Mouse (Mus musculus): ENCODE measurements at regions not wholly inside any gene's neighbourhood (a gene's known extent, or its start where the extent isn't known, plus 50 kb on each side); places are given as distances from the start of the nearest gene placed in this dataset.

DNA sequence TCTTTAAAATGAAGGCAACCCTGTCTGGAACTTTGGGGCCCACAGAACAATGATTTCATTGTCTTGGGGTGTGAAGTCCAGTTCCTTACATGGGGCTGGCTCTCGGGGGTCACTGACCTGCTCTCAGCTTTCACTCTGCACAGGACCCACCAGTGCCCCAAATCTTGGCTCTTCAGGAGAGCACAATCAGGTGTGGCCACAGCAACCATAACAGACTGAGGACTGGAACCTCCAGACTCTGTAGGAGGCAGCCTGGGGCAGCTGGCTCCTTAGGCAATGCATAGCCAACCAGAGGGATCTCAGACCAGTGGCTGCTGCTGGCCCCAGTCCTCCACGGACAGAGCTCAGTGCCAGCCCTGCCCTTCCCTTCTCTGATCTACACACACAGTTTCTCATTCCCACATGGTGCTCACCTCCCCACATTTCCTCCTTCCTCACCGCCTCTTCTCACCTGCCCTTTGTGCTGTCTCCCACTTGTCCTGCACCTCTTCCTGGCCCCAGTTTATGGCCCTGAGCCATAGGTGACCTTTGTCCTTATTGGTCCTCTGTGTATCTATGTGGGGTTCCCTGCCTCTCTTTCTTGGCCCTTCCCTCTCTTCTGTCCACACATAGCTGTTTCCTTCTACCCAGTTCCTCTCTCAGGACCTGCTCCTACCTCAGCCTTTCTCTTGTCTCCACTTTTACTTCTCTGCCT, 151.9 kb upstream of the Zmiz1 start:
- DNase-seq = peak; percentile 1

DNA sequence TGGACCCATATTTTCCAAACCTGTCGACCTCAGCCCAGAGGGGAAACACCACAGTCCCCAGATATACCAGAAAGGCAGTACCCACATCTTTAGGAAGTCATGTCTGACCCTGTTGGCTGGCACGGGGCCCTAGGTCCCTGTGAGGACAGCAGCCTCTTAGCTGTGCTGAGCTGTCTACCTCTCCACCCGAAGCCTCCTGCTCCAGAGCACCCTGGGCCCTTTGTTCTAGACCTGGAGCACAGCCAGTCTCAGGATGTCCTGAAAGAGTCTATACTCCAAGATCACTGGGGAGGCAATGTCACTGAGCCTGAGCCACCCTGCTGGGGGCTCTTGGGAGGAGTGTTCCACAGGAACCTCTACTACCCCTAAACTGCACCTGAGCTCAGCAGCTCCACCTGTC, 150.9 kb upstream of the Zmiz1 start:
- DNase-seq = peak; percentile 1

DNA sequence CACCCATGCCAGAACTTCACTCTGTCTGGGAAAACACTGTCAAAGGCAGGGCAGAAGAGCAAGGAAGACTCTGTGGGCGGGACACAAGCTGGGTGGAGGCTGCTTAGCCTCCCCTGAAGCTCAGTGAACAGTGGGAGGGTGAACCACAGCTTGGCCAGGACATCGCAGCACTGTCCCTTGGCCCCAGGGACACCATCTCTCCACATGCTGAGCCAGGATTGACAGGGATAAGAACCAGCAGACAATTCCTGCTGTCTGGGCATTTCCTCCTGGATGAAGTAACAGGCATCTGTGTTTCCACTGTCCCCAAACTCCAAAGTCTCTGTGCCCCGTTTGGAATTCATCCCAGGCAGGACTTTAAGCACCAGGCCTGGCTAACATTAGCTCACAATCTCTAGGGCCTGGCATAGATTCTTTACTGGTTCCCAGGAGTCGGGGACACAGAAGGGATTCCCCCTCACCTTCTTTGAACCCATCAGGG, 148.3 kb upstream of the Zmiz1 start:
- no peak for DNase-seq

DNA sequence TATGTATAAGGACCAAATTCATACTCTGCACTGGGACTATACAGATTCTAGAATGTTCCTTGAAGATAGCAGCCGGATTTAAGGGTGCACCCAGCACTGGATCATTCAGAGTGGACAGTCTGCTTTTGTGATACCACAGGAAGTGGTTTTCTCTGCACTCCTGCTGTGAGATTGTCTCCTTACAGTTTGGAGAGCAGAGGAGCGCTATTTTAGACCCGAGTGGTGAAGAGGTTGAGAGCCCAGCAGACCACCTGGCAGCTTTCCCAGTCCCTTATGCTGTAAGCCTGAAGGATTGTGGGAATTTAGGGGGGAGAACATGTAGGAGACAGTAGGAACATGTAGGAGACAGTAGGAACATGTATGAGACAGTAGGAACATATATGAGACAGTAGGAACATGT, 147.5 kb upstream of the Zmiz1 start:
- DNase-seq = no peak

DNA sequence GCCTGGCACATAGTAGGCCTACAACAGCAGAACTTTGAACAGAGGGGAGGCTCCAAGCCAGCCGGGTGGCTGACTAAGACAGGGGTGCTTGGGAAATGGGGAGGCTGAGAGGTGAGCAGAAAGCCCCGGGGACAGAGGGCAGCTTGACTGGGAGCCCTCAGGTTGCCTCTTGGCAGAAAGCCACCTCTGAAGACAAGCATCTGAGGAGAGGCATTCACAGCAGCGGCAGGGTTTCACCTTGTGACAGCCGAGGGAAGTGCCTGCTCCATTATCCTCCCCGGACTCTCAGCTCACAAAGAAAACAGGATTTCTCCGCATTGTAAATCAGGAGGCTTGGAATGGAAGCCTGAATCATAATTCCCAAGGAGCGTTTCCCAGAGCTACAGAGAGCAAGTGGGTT, 146.8 kb upstream of the Zmiz1 start:
- DNase-seq = no peak

DNA sequence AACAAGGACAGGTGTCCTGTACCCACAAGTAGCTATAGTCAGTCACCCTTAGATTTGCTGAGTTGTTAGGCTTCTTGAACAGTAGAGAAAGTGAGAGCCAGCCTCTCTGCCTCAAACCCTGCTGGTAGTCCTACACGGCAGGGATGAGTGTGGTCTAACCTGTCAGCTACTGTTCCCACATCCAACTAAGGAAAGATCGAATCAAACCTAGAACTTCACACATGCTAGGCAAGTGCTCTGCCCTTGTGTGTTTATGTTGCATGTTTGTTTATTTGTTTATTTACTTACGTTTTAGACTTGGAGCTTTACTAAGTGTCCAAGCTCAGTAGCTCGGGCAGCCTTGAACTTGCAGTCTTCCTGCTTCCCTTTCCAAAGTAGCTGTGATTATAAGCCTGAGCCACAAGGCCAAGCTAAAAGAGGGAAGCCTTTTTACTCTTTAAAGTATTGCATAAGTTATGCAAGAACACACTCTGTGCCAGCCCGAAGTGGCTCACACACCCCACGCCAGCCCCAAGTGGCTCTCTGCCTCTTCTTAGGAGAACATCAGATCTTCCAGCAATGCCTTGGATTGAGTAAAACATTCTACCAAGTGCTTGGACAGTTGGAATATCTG, 146.1 kb upstream of the Zmiz1 start:
- DNase-seq = no peak

DNA sequence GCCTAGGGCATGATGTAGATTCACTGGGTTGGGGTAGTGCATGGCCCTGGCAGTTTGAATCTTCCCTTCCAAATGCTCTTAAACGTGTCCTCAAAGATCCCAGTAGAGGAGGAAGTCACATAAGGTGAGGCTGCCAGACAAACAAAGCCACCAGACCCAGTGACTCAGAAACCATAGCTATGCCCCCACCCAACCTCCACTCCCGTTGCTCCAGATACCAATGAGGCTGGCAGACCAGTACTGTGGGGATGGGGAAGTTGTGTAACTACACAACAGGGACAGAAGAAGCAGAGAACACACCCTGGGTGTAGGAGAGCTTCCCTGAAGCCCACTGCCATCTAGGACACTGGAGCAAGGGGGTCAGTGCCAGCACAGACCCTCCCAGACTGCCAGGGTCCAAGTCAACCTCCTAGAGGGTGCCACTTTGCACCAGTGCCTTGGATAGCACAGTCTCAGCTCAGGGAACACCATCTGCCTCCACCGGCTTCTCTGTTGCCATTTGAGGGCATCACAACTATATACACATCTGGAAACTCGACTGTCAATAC, 145.2 kb upstream of the Zmiz1 start:
- no peak for DNase-seq

DNA sequence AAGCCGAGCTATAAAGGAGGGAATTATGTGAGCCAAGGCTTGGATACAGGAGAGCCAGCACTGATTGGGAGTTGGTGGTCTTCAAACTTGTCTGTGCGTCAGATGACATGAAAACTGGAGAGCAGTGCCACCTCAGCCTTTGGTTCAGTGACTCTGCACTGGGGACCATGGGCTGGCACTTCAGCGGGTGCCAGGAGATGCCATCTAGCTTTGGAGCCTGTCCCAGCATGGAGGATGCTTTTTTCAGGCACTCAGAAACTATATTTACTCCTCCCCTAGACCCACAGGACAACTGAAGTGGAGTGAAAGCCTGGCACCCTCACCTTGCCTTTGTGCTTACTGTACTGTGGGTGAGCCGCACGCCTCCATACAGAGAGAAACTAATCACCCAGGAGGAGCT, 142.5 kb upstream of the Zmiz1 start:
- no peak for DNase-seq

DNA sequence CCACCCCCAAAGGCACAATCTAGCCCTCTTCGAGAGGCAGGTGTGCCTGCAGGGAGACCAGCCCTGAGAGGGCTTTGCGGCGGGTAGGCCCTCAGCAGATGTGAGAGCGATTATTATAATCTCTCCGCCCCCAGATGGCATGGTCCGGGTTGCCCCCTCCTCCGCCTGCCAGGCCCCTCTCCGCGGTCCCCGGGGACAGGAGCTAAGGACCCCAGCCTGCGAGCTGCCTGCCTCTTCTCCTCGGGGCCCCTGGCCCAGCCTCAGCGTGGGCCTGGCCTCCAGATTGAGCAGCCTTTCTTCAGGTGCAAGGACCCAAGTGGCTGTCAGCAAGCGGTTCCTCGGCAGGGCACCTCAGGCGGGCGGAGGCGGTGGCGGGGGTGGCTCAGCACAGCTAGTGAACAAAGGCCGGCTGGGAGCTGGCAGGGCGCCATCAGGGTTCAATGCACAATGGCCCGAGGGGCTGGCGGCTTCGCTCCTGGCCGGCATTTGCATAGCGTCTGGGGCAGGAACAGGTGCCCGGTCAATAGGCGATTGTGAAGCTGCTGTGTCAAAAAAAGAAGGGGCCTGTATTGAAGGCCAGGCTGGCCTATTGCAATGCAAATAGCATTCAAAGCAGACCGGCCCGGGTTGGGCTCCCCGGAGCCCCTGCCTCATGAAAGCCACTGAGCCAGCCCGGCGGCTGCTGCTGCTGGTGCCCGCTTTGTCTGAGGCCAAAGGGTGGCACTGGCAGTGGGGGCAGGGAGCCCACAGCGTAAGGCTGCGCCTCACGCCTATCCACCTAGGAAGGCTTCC, 141.1 kb upstream of the Zmiz1 start:
- peak; percentile 76 for DNase-seq

DNA sequence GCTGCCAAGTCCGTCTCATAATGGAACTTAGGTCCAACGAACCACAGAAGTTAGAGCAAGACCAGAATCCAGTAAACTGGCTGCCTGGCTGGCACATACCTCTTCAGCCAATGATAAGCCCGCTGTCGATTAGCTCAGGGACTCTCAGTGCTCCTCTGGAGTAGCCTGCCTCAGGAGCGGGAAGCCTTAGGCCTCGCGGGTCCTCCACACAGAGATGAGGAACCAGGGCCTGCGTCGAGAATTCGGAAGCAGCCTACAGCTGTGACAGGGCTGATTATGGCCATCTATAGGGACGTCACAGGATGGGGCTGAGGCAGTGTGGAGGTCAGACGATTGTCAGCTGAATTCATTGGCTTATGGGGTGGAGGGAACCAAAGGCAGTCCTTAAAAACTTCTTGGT, 140.1 kb upstream of the Zmiz1 start:
- DNase-seq = no peak

DNA sequence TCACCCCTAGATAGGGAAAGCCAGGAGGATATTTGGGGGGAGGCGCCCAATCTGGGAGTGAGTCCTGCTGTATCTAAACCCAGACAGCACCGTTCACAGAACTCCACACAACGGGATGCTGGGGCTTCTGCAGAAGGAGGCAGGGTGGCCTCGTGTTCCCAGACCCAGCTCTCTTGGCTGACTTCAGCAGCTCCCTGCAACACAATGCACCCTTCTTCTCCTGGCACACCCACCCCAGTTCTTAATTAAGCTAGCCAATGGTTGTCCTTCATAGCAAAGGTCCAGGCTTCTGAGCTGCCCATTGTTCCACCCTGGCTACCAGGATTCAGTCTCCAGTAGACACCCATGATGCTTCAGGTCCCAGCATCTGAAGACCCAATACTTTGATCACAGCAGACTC, 138.8 kb upstream of the Zmiz1 start:
- no peak for DNase-seq

DNA sequence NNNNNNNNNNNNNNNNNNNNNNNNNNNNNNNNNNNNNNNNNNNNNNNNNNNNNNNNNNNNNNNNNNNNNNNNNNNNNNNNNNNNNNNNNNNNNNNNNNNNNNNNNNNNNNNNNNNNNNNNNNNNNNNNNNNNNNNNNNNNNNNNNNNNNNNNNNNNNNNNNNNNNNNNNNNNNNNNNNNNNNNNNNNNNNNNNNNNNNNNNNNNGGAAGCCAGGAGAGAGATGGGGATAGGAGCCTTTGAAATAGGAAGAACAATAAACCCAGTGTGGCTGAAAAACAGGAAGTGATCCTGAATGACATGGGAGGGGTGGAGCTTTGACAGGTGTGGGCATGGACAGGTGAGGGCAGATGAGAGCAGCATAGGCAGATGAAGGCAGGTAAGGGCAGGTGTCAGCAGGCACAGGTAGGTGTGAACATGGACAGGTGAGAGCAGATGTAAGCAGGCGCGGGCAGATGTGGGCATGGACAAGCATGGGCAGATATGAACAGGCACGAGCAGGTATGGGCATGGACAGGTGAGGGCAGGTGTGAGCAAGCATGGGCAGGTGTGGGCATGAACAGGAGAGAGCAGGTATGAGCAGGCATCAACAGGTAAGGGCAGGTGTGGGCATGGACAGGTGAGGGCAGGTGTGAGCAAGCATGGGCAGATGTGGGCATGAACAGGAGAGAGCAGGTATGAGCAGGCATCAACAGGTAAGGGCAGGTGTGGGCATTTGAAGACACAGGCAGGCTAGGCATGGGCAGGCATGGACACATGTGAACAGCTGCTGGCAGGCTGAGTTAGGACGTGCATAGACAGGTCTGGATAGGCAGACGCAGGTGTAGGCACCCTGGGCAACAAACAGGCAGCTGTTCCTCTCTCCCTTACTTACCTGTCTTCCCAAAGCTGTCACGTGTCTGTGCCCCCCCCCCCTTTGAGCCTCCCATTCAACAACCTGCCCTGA, 135.2 kb upstream of the Zmiz1 start:
- DNase-seq = no peak

DNA sequence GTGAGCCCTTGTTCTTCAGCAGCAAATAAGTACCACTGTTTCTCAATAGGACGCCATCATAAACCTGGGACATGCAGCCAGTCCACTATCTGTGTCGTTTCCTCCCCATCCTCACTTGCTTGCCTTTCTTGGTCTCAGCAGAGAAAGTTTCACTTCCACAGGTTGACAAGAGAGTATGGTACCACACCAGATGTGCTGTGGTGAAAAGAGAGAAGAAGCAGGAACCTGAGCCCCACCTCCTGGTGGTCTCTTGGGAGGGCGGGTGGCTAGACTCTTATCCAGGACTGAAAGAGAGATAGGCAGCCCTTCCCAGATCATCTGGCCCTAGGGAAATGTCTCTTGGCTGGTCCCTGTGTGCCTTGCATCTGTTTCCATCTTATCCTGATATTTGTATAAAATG, 133.1 kb upstream of the Zmiz1 start:
- DNase-seq = no peak

DNA sequence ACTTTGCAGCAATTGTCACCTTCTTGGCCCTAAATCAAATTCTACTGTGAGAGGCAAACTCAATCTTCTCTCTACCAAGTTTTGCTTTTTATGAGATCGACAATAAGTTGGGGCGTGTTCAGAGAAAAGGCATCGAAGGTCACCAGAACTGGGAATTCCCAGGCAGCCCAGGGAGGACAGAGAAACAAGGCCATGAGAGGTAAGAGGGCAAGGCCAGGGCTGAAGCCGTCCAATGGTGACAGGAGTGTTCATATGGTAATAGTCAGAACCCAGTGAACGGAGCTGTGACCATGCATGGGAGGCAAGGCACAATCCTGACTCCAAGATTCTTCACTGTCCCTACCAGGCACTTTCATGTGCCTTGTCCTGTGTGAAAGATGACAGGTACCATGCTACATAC, 130.8 kb upstream of the Zmiz1 start:
- DNase-seq = no peak

DNA sequence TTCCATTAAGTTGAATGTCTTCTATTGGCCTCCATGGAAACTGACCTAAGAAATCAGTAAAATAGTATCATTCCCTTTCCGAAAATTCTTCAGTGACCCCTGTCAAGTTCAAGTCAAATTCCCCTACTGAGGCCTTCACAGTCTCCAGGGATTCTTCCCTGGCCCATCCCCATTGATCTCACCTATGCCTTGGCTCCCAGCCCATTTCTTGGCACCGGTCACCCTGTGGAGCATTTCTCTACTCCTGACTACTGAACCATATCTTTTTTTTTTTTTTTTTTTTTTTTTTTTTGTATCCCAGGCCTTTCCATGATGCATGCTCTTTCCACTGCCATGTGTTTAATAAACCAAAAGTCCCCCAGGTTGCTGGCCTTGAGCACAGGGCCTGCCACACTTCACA, 124.8 kb upstream of the Zmiz1 start:
- no peak for DNase-seq

DNA sequence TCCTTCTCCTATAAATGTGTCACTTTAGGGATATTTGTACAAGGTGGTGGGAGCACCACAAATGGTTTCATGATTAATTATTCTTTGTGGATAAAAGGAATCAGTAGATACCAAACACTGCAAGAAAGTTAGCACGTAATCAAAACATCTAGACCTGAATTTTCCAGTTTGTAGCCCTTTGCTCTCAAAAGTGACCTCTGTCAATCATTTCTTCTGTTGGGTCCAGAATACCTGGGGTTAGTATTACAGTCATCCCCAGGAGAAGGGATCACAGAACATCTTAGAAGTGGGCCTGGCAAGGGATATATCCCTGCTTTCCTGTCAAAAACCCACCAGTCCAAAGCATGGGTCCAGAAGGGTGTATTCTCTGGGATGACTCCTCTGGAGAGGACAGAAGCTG, 122.1 kb upstream of the Zmiz1 start:
- DNase-seq = no peak

DNA sequence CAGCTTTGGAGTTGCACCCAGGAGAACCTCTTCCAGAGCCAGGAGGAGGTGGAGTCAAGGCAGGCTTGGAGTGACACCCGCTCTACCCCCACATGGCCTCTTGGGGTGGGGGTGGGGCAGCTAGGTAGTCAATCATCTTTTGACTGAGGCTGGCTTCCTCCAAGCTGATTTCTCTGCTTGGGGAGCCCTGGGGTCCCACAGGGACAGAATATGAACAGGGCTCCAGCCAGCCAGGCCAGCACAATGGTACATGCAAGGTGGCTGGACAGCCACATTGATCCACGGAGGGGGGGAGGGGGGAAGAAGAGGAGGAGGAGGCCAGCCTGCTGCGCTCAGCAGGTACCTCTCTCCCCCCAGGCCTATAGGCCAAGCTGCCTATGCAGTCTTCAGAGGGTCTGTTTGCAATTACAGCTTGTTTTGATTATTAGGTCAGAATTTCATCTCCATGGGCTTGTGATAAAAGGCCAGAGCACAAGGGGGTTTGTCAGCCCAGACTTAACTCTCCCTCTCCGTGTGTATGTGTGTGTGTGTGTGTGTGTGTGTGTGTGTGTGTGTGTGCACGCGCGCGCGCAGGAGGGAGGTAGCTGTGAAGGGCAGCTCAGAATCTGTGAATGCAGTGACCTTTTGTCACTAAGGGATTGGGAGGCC, 120.5 kb upstream of the Zmiz1 start:
- no peak for DNase-seq

DNA sequence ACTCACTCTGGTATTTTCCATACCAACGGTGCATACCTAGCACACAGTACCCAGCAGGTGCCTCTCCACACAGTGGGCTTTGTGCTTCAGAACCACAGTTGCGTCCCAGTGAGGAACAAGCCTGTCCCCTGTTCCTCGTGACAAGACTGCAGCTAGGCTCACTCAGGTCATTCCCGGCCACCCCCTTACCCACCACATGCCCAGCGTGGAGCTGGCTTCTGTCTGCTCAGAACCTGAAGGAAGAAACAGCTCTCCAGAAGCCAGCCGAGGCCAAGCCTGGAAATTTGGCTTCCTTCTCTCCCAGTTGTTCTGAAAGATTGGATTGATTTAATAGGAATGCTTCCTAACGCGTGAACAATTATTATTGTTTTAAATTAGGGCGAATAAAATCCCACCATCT, 118.1 kb upstream of the Zmiz1 start:
- DNase-seq = no peak

DNA sequence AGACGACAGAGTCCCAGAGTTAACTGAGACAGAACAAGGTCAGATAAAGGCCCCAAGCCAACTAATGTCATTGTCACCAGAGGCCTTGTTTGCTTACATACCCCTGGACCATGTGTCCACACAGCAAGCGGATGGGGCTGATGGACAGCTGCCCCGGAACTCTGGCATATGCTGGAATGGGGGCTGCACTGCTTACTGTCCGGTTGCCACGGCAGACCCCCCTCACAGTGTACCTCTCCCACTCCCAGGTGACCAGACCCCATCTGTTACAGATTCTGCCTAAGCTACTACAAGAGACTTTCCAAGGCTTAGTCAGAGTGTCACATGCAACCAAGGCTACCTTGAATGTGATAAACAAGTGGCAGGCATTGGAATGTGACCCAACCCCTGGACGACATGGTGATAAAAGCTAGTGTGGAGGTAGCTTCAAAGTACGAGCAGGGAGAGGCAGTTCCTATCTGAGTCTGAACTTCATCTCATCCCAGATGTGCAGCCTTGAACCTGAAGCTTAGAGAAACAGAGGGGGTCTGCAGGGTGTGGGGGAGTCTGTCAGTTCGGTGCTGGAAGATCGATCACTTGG, 117.0 kb upstream of the Zmiz1 start:
- no peak for DNase-seq

DNA sequence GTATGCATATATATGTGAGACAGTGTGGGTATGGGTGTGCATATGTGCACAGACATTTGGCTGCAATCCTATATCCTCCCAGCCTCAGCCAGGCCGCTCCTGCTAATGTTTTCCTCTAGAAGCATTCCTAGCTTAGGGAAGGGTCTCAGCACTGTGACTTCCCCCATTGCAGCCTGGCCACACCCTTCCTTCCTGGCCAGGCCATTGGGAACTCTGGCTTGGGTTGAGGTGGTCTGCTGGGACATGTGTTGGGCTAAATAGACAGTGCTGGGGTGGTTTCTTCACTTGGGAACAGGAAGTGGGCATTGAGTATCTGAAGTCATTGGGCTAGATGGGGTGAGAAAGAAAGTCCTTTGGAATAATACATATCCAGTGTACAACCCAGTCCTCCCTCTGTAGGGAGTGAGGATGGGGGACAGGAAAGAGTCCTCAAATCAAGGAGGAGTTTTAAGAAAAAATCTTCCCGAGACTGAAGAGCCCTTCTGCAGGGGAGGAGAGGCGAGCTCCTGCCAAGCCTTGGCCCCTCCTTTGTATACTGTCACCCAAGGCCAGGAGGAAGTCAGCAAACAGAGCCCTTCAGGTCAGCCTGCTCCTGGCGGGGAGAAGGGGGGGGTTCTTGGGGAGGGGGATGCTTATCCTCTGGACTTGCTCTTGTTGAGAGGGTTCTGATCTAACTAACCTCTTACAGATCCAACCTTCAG, 116.0 kb upstream of the Zmiz1 start:
- no peak for DNase-seq

DNA sequence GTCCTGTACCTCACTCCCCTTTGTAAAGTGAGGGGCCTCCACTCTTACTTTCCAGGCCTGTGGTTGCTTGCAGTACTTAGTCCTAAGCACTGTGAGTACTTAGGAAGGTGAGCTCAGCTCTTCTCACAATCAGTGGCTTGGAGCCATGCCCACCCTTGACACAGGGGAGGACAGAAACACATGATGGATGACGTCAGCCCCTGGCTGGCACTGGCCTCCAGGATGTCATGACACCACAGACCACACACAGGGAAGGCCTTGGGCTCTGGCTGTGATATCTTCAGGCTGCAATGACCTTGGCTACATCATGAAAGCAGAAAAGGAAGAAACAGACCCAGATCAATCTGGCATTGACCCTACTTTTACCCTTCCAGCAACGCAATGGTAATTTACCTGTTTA, 113.0 kb upstream of the Zmiz1 start:
- no peak for DNase-seq
